ENCODE assay signal across 22 mouse cellular contexts in genomic region chr10:95246696-95247095, GRCm38 (mm10).
"Had no signal": no experiment of that assay in that cellular context is flagged by ENCODE, and none has a peak within 500 bp of the region (broad histone marks: within the 10 kb centered on the region; RNA-seq: fewer than 3 reads in every experiment).

No protein-coding gene starts in this region.

- H3K9me3 ChIP-seq: heart, embryonic 10.5 days; heart, embryonic 12.5 days; hindbrain, embryonic 10.5 days; hindbrain, embryonic 12.5 days; intestine, embryonic 15.5 days; limb, embryonic 13.5 days; limb, embryonic 15.5 days; liver, embryonic 12.5 days had no signal

- DNase-seq: gastrocnemius, postnatal 25 days; heart, adult 18-20 months; heart, postnatal 10 days; kidney, adult 18-20 months; kidney, adult 8-10 months; kidney, postnatal 10 days; kidney, postnatal 25 days; layer of hippocampus, adult 9-11 months; layer of hippocampus, postnatal 36 days; left cerebral cortex, postnatal 4 days had no signal

- ATAC-seq: hindbrain, embryonic 16.5 days; inflammation-experienced regulatory T-cells, adult 6 months; intestine, embryonic 15.5 days; intestine, postnatal 0 days; liver, embryonic 12.5 days had no signal

- H3K4me3 ChIP-seq: heart, embryonic 10.5 days; heart, embryonic 12.5 days; hindbrain, embryonic 10.5 days; hindbrain, embryonic 12.5 days; intestine, embryonic 15.5 days; limb, embryonic 13.5 days; limb, embryonic 15.5 days; liver, embryonic 12.5 days had no signal

- H3K27me3 ChIP-seq: heart, embryonic 12.5 days; hindbrain, embryonic 12.5 days; intestine, embryonic 15.5 days; limb, embryonic 13.5 days; limb, embryonic 15.5 days; liver, embryonic 12.5 days had no signal

- H3K36me3 ChIP-seq: heart, embryonic 10.5 days; heart, embryonic 12.5 days; hindbrain, embryonic 10.5 days; hindbrain, embryonic 12.5 days; intestine, embryonic 15.5 days; limb, embryonic 13.5 days; limb, embryonic 15.5 days; liver, embryonic 12.5 days had no signal

- H3K9ac ChIP-seq: heart, embryonic 12.5 days; hindbrain, embryonic 12.5 days; hindbrain, embryonic 14.5 days; intestine, embryonic 15.5 days; limb, embryonic 13.5 days; limb, embryonic 15.5 days; liver, embryonic 12.5 days had no signal

- H3K4me2 ChIP-seq: hindbrain, embryonic 12.5 days; hindbrain, embryonic 14.5 days; intestine, embryonic 15.5 days; limb, embryonic 13.5 days; limb, embryonic 15.5 days; liver, embryonic 12.5 days had no signal

- H3K27ac ChIP-seq: hindbrain, embryonic 10.5 days; hindbrain, embryonic 12.5 days; hindbrain, embryonic 14.5 days; intestine, embryonic 15.5 days; limb, embryonic 13.5 days; limb, embryonic 15.5 days; liver, embryonic 12.5 days had no signal
